In the genomic region with DNA sequence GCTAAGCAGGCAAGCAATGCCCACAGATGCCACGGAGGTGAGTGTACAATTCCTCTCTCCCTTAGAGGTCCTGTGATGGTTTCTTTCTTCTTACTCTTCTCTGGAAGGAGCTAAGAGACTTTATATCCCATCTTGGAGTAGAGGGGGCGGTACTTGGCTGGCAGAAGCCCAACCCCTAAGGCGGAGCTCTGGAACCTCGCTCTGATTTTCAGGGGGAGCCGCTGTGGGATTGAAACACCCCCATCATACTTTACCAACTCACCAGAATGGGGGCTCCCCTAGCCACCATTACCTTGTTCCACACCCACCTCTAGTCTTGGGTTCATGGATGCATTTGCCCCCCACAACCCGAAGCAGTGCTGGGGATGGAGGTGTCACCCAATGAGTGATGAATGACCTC, we compare ENCODE assay signal across 29 mouse cellular contexts. TPM values are rescaled to one million over a fixed set of nuclear protein-coding genes. Genes with fewer than 3 reads are reported as not detected.
"Had no signal": no experiment of that assay in that cellular context is flagged by ENCODE, and none has a peak within 500 bp of the region (broad histone marks: within the 10 kb centered on the region; RNA-seq: fewer than 3 reads in every experiment).

TSS of gene Epx (minus strand) at position 101 of the 400 bp plus-strand sequence.

- H3K9ac ChIP-seq: heart, embryonic 13.5 days; heart, embryonic 15.5 days; hindbrain, embryonic 14.5 days; intestine, embryonic 15.5 days; limb, embryonic 12.5 days; liver, embryonic 13.5 days had no signal

- DNase-seq: gastrocnemius, postnatal 14 days; gastrocnemius, postnatal 36 days; heart, adult 11 months; heart, adult 2 months; heart, postnatal 14 days; heart, postnatal 36 days; kidney, adult 18-20 months; kidney, adult 8-10 months; kidney, postnatal 10 days; kidney, postnatal 25 days; kidney, postnatal 4 days; liver; liver, embryonic 13.5 days had no signal

- H3K27me3 ChIP-seq: intestine, embryonic 15.5 days; limb, embryonic 12.5 days had no signal

- H3K4me1 ChIP-seq: heart, embryonic 15.5 days; limb, embryonic 10.5 days; liver, embryonic 13.5 days had no signal

- ATAC-seq: hindbrain, embryonic 16.5 days; inflammation-experienced regulatory T-cells, adult 6 months; intestine, embryonic 15.5 days; intestine, postnatal 0 days had no signal

- H3K4me3 ChIP-seq: heart, adult 2 months; heart, embryonic 13.5 days; heart, embryonic 15.5 days; intestine, embryonic 15.5 days; layer of hippocampus, adult 2 months; left cerebral cortex, adult 2 months; limb, embryonic 10.5 days; limb, embryonic 12.5 days; liver, embryonic 13.5 days had no signal

- H3K27ac ChIP-seq: heart, adult 2 months; heart, embryonic 13.5 days; heart, embryonic 15.5 days; hindbrain, embryonic 14.5 days; intestine, embryonic 15.5 days; layer of hippocampus, adult 2 months; left cerebral cortex, adult 2 months; limb, embryonic 10.5 days; limb, embryonic 12.5 days; liver, embryonic 13.5 days had no signal

- H3K4me2 ChIP-seq: heart, embryonic 11.5 days; heart, embryonic 13.5 days; heart, embryonic 15.5 days; hindbrain, embryonic 14.5 days; intestine, embryonic 15.5 days; limb, embryonic 12.5 days; liver, embryonic 11.5 days; liver, embryonic 13.5 days had no signal

- H3K9me3 ChIP-seq: heart, embryonic 13.5 days; heart, embryonic 15.5 days; intestine, embryonic 15.5 days; limb, embryonic 10.5 days; limb, embryonic 12.5 days; liver, embryonic 13.5 days had no signal

- H3K36me3 ChIP-seq: heart, embryonic 13.5 days; heart, embryonic 15.5 days; intestine, embryonic 15.5 days; limb, embryonic 10.5 days; limb, embryonic 12.5 days; liver, embryonic 13.5 days had no signal

RNA-seq across cellular contexts. Expression of gene Epx, which starts in this region (rescaled TPM):
- total RNA-seq: gastrocnemius, adult 18-20 months; gastrocnemius, adult 8-10 months; gastrocnemius, postnatal 14 days; gastrocnemius, postnatal 36 days; heart, adult 2 months; heart, postnatal 14 days; heart, postnatal 36 days; layer of hippocampus, adult 2 months had no signal
- polyA plus RNA-seq: heart, adult 2 months; heart, embryonic 11.5 days; hindbrain, embryonic 11.5 days; hindbrain, embryonic 14.5 days; inflammation-experienced regulatory T-cells, adult 6 months; intestine, postnatal 0 days; limb, embryonic 10.5 days had no signal
